Mouse (Mus musculus) brain, embryonic 18.5 days (tissue): ENCODE measurements at regions not wholly inside any gene's neighbourhood (a gene's known extent, or its start where the extent isn't known, plus 50 kb on each side); places are given as distances from the start of the nearest gene placed in this dataset.

Source experiments
- DNase-seq: peaks from one replicate; pipeline ENCODE4 v3.0.0-alpha.2; 2012; ENCODE audit warnings: low read depth, low spot score

GRCm38 (mm10) chr13:107700268-107701139 is 343.7 kb upstream of the Smim15 start:
- peak; percentile 37 for DNase-seq

GRCm38 (mm10) chr13:107699251-107699650 is 345.0 kb upstream of the Smim15 start:
- no peak for DNase-seq

- no peak for DNase-seq
These were observed 345.9 kb upstream of the Smim15 start for GRCm38 (mm10) chr13:107698345-107698744.

- DNase-seq, result no peak
These were observed 352.0 kb upstream of the Smim15 start for GRCm38 (mm10) chr13:107692123-107692830.

- DNase-seq, result no peak
These were observed 355.3 kb upstream of the Smim15 start for GRCm38 (mm10) chr13:107688972-107689371.

GRCm38 (mm10) chr13:107685231-107685630 is 359.0 kb upstream of the Smim15 start:
- DNase-seq, result no peak

GRCm38 (mm10) chr13:107683909-107684308 is 360.3 kb upstream of the Smim15 start:
- no peak for DNase-seq

GRCm38 (mm10) chr13:107681719-107682118 is 362.5 kb upstream of the Smim15 start:
- DNase-seq, result no peak

- DNase-seq, result no peak
These were observed 365.4 kb upstream of the Smim15 start for GRCm38 (mm10) chr13:107678860-107679259.

- DNase-seq, result no peak
These were observed 367.2 kb upstream of the Smim15 start for GRCm38 (mm10) chr13:107677091-107677470.

GRCm38 (mm10) chr13:107676310-107677090 is 367.7 kb upstream of the Smim15 start:
- no peak for DNase-seq

- DNase-seq, result no peak
These were observed 372.1 kb upstream of the Smim15 start for GRCm38 (mm10) chr13:107672166-107672565.

GRCm38 (mm10) chr13:107668509-107668908 is 375.7 kb upstream of the Smim15 start:
- no peak for DNase-seq

GRCm38 (mm10) chr13:107665775-107666174 is 378.5 kb upstream of the Smim15 start:
- no peak for DNase-seq

- no peak for DNase-seq
These were observed 380.0 kb upstream of the Smim15 start for GRCm38 (mm10) chr13:107664197-107664596.

GRCm38 (mm10) chr13:107663745-107664144 is 380.5 kb upstream of the Smim15 start:
- no peak for DNase-seq

- DNase-seq, result no peak
These were observed 382.8 kb upstream of the Smim15 start for GRCm38 (mm10) chr13:107661414-107661813.

GRCm38 (mm10) chr13:107645865-107646645 is 398.2 kb upstream of the Smim15 start:
- DNase-seq, result peak; percentile 43

- no peak for DNase-seq
These were observed 399.0 kb upstream of the Smim15 start for GRCm38 (mm10) chr13:107645121-107645864.

GRCm38 (mm10) chr13:107644705-107645104 is 399.5 kb upstream of the Smim15 start:
- DNase-seq, result no peak
